Mouse (Mus musculus): ENCODE data around the gene Aldoart2. TPM values are rescaled to one million over a fixed set of nuclear protein-coding genes. Genes with fewer than 3 reads are reported as not detected.
"Not testable (repeated sequence)": the region's sequence is repeated elsewhere in the genome, so short reads cannot be mapped to it uniquely, and the experiment has no call there.

The Aldoart2 gene
- total RNA-seq, 4 experiments from 2014 or later, result 0.15 TPM; not detected in 3

DNA sequence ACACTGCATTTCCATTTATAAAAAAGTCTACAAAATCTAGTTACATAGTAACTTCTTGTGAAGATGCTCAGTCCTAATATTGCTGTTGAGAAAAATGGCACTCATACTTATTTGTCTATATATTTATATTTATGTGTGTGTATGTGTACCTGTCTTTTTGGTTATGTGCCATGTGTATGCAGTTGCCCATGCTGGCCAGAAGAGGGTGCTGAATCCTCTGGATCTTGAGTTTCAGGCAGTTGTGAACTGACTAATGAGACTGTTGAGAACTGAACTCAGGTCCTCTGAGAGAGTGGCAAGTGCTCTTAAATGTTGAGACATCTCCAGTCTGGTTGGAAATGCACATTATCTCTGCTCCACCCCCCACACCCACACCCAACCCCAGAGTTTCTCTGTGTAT lies 8.1 kb downstream of the Aldoart2 start:
- DNase-seq (ENCODE audit: low spot score in 2 of 2), result no peak

DNA sequence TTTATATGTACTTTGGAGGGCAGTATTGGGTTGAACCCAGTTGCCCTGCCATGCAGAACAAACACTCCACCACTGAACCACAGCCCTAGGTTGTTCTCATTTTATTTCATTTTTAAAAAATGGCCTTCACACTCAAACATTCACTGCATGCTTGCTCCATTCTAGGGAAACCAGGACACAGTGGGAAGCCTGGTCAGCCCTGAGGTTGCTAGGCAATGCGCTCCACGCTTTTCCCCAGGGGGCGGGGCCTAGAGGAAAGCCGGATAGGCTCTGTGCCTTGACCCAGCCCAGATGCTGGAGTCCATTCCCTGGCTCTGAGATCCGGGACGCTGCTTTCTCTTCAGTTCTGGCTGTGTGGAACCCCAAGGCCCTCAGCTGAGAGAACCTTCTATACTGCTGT lies 8.8 kb downstream of the Aldoart2 start:
- no peak for DNase-seq (ENCODE audit: low spot score in 2 of 2)

DNA sequence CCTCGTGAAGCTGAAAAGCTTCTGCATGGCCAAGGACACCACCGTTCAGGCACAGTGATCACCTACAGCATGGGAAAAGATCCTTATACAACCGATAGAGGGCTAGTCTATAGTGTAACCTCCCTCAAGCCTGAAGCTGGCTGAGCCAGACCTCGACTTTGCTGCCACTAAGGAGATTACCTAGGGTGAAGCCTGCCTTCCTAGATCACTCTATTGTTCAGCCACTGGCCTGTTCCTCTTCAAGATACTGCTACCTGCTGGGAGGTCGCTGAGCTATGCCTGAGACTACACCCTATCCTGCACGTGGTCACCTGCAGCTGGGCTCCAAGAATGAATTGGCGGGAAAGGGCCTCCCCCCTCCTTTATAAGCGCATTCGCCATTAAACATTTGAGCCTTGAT lies 21.9 kb downstream of the Aldoart2 start:
- not testable (repeated sequence) for DNase-seq (ENCODE audit: low spot score in 2 of 2)

DNA sequence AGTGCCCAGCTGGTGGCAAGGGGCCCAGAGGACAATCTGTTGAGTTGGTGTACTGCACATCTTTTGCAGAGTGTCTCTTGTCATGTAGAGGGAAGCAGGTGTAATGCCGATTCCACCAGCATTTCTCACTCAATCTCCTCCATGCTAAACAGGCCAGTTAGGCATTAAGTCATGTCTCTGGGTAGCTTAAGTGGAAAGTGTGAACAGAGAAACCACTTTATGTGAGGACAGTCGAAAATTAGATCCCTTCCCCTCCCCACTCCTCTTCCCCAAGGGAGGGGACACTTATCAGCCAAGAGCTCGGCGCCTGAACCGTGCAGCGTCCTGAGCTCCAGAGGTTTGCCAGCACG lies 33.5 kb downstream of the Aldoart2 start:
- DNase-seq (ENCODE audit: low spot score in 2 of 2), result no peak

DNA sequence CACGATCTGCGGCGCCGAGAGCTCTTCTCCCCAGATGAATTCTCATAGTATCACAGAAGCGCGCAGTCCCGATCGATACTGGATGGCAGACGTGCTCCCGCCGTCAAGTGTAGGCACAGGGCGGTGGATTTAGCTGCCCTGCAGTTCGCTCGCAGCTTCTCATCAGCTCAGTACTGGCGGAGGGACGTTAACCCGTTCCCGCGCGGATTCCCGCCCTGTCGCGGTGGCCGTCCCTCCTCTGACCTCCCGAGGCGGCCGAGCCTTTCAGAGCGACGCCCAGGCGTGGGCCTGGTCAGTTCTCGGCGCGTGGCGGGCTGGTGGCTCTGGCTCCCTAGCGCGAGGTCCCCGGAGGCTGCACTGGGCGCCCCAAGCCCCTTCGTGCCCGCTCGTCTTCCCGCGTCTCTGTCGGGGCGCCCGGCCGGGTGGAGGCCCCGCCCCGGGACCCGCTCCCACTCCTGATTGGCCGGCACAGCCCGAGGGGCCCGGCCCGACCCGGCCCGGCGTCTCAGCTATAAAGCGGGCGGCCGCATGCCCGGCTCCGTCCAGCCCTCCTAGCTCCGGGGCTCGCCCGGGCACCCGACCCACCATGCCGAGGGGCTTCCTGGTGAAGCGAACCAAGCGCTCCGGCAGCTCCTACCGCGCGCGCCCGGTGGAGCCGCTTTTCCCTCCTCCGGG lies 34.0 kb downstream of the Aldoart2 start, which contains the start of gene Insm2:
Insm2 (plus strand) TSS at position 541 of the 675 bp plus-strand sequence.
- no peak for DNase-seq (ENCODE audit: low spot score in 2 of 2)

DNA sequence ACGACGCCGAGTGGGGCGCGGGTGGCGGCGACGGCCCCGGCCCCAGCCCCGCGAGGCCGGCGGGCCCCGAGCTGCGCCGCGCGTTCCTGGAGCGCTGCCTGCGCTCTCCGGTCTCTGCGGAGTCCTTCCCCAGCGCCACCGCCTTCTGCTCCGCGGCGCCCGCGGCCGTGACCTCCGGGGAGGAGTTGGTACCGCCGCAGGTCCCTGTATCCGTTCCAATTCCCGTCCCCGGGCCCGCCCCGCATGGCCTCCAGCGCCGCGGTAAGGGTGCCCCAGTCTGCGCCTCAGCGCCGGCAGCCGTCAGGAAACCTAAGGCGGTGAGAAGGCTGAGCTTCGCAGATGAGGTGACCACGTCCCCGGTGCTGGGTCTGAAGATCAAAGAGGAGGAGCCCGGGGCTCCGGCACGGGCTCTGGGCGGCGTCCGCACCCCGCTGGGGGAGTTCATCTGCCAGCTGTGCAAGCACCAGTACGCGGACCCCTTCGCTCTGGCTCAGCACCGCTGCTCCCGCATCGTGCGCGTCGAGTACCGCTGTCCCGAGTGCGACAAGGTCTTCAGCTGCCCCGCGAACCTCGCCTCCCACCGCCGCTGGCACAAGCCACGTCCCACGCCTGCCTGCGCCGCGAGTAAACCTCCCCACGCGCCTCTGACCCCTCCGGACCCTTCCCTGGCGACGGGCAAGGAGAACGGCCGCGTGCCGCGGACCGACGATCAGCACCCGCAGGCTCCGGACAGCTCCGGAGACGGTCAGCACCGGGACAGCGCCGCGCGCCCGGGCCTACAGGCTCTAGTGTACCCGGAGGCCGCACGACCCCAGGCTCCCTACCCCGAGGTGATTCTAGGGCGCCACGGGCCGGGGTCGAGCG lies 34.8 kb downstream of the Aldoart2 start:
- DNase-seq (ENCODE audit: low spot score in 2 of 2), result peak; percentile 12 to 13

DNA sequence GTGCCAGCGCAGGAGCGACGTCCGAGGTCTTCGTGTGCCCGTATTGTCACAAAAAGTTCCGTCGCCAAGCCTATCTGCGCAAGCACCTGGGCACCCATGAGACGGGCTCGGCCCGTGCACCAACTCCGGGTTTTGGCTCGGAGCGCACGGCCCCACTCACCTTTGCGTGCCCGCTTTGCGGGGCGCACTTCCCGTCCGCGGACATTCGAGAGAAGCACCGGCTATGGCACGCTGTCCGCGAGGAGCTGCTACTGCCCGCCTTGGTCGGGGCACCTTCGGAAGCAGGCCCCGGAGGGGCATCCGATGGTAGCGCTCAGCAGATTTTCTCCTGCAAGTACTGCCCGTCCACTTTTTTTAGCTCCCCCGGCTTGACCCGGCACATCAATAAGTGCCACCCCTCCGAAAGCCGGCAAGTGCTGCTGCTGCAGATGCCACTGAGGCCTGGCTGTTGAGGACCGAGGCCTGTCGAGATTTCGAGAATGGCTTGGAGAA lies 35.5 kb downstream of the Aldoart2 start:
- no peak for DNase-seq (ENCODE audit: low spot score in 2 of 2)

DNA sequence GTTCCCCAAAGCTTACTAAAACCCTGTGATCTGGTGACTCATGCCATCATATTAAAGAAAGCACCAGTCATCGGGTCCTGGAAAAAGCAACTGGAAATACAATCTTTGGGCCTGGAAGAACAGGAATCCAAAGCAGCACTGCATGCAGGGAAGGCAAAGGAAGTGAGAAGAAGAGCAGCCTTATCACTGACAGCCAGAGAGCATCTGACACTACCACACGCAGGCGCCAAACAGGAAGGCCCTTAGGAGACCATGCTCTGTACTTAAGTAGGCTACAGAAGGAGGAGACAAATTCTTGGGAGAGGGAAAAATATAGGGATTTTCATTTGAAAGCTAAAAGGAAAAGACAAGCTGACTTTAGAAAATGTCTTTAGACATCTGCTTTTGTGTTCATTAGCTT lies 39.4 kb downstream of the Aldoart2 start:
- no peak for DNase-seq (ENCODE audit: low spot score in 2 of 2)

DNA sequence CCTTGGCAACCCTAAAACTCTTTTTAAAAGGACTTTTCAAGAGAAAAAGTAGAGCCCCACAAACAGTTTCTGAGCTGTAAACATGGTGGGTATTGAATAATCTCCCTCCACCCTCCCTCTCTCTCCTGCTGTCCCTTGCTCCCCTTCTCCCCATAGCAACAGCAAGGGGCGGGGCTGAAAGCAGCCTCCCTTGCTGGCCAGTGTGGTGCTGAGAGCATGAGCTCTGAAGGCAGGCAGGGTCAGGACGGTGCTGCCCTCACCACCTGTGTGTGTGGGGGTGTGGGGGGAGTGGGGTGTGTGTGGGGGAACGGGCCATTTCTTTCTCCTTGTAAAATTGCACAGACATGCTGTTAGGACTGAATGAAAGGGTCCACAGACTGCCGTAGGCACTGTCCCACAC lies 42.9 kb downstream of the Aldoart2 start:
- no peak for DNase-seq (ENCODE audit: low spot score in 2 of 2)

DNA sequence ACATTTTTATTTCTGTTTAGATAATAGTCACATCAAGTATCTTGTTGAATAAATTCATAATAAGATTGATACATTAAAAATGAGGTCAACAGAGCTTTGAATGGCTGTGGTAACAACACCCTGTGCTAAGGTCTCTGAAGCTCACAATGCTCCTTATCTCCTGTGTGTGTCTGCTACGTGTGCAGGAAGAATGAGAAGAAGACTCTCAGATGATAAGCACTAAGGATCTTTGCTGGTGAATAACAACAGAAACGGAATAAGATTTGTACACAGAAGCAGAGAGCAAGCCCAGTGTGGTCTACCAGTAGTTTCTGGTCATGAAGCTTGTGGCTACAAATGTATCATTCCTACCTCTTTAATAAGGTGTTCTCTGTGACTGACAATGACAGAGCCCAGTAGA lies 45.8 kb downstream of the Aldoart2 start:
- no peak for DNase-seq (ENCODE audit: low spot score in 2 of 2)

Other genes starting within 250 kb of the Aldoart2 start
- 100 to 1,000 TPM; 157 to 164 (median 160) TPM for gene Psma6, start 181.0 kb upstream of the Aldoart2 start, total RNA-seq (2022)
- 10 to 100 TPM; 18.1 to 43.5 (median 29.1) TPM for gene Nfkbia, start 72.6 kb upstream of the Aldoart2 start, total RNA-seq (2022)
- gene Insm2, start 34.2 kb downstream of the Aldoart2 start, total RNA-seq (2022), result not detected